Mouse (Mus musculus): ENCODE measurements around the gene Ube2q1. TPM values are rescaled to one million over a fixed set of nuclear protein-coding genes. Genes with fewer than 3 reads are reported as not detected.

Ube2q1 gene
- polyA plus RNA-seq, 1 experiment from 2014 or later = 13.2 TPM

DNA sequence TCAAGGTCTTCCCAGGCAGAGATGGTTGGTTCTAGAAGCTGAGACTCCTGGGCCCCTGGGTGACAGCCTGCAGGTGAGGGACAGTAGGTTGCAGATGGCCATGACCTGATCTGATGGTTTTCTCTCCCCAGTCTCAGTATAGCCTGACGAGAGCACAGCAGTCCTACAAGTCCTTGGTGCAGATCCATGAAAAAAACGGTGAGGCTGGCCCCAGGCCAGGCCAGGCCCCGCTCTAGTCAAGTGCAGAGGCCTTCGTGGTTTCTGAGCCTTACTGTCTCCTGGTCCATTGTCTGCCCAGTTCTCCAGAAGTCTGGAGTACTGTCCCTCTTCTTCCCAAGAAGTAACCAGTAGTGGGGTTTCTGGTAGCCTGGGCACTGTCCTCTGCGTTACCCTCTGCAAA, 8.2 kb downstream of the Ube2q1 start:
- WGBS = 87% methylated on average over 5 of the region's 5 CpGs
- H3K4me3 ChIP-seq (replicated peaks; ENCODE audit: low read depth, low read length) = no peak overlapping the region

DNA sequence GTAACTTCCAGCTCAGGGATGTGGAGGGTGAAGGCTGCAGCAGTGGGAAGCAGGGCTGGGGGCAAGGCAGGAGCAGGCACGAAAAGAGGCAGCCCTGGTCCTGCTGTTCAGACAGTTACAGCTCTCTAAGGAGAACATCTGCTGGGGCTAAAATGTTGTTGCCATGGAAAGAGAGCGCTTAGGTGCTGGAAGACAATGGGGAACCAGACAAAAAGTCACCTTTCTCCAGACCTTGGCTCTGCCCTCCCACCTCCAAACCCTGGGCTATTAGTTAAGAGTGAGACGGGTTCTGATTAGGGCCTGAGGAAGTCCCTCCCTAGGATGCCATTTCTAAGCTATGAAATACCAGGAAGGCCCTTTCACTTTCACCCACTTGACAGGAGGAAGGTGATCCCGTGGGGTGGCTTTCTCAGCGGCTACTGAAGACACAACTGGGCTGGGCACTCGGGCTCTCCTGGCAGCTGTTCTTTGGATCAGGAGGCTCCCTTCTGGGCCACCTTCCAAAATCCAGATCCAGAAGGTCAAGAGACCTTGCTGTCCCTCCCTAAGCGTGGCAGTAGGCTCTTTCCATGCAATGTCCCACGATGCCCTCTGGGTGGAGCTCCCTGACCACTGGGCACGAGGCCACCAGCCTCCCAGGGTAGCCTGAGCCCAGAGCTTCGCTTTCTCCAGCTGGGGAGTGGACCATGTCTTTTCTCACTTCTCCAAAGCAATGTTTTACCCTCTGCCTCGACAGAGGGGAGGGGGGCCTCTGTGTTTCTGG, 11.8 kb downstream of the Ube2q1 start:
- Histone ChIP-seq H3K4me3 (replicated peaks; ENCODE audit: low read depth, low read length) (no peak overlapping the region), H3K27me3 (ENCODE audit: insufficient read depth, low read length) (no peaks in the 10 kb centered on the region), H3K36me3 (ENCODE audit: insufficient read depth, low read length) (peaks cover 36% of the 10 kb centered on the region), H3K27ac (no peak overlapping the region), H3K9ac (ENCODE audit: low read depth, low read length) (no peak overlapping the region), H3K4me2 (ENCODE audit: low read length) (no peak overlapping the region), H3K9me3 (replicated peaks; ENCODE audit: low read length) (no peaks in the 10 kb centered on the region), H3K4me1 (replicated peaks; ENCODE audit: insufficient read depth, low read length) (no peaks in the 10 kb centered on the region)
- 13% methylated on average over 11 of the region's 11 CpGs for WGBS
- ATAC-seq (replicated peaks; ENCODE audit: low FRiP score, low read depth) (peak; percentile 73), DNase-seq (ENCODE audit: low spot score) (peak; percentile 86)
- peak; percentile 95 for TF ChIP-seq CTCF (IDR thresholded peaks at IDR 0.05; ENCODE audit: low read depth)

More for the DNA sequence above, 8.2 kb downstream of the Ube2q1 start:
- no peaks in the 10 kb centered on the region for H3K9me3 ChIP-seq (replicated peaks; ENCODE audit: low read length)
- no peaks in the 10 kb centered on the region for H3K4me1 ChIP-seq (replicated peaks; ENCODE audit: insufficient read depth, low read length)
- peaks cover 68% of the 10 kb centered on the region for H3K36me3 ChIP-seq (ENCODE audit: insufficient read depth, low read length)
- no peak overlapping the region for H3K9ac ChIP-seq (ENCODE audit: low read depth, low read length)
- H3K4me2 ChIP-seq (ENCODE audit: low read length) = no peak overlapping the region
- H3K27me3 ChIP-seq (ENCODE audit: insufficient read depth, low read length) = no peaks in the 10 kb centered on the region
- H3K27ac ChIP-seq = no peak overlapping the region
- no peak for ATAC-seq (replicated peaks; ENCODE audit: low FRiP score, low read depth)
- no peak for DNase-seq (ENCODE audit: low spot score)
- TF ChIP-seq CTCF (IDR thresholded peaks at IDR 0.05; ENCODE audit: low read depth) = no peak

DNA sequence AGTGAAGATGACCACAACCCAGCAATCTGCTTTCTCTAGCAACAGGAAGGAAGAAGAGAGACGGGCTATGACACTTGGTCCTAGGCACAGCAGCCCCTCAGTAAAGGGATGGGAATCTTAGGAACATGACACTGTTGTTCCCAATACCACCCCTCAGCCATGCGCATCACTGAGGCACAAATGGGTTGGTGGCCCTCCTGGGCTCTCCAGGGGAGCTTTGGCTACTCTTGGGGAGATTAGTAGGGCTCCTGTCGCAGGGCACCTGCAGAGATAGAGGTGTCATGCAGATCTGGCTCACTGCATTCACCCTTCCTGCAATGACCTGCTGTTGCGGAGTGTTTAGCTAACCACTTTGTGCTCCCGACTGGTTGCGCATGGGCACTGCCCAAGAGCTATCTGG, 12.9 kb downstream of the Ube2q1 start:
- 81% methylated on average over 6 of the region's 6 CpGs for WGBS
- peaks cover 25% of the 10 kb centered on the region for H3K36me3 ChIP-seq (ENCODE audit: insufficient read depth, low read length)

GRCm38 (mm10) chr3:89788680-89789352, 15.4 kb downstream of the Ube2q1 start:
- Histone ChIP-seq H3K4me3 (replicated peaks; ENCODE audit: low read depth, low read length) (no peak overlapping the region), H3K27me3 (ENCODE audit: insufficient read depth, low read length) (no peaks in the 10 kb centered on the region), H3K36me3 (ENCODE audit: insufficient read depth, low read length) (no peaks in the 10 kb centered on the region; the same call in 1 of the 2 replicates), H3K9ac (ENCODE audit: low read depth, low read length) (no peak overlapping the region), H3K4me1 (replicated peaks; ENCODE audit: insufficient read depth, low read length) (no peaks in the 10 kb centered on the region), H3K9me3 (replicated peaks; ENCODE audit: low read length) (no peaks in the 10 kb centered on the region), H3K4me2 (ENCODE audit: low read length) (no peak overlapping the region), H3K27ac (no peak overlapping the region)
- TF ChIP-seq CTCF (IDR thresholded peaks at IDR 0.05; ENCODE audit: low read depth) = no peak
- WGBS = 81% methylated on average over 16 of the region's 16 CpGs
- no peak for ATAC-seq (replicated peaks; ENCODE audit: low FRiP score, low read depth)
- no peak for DNase-seq (ENCODE audit: low spot score)

More for the DNA sequence above, 12.9 kb downstream of the Ube2q1 start:
- TF ChIP-seq CTCF (IDR thresholded peaks at IDR 0.05; ENCODE audit: low read depth) = no peak
- Histone ChIP-seq H3K4me2 (ENCODE audit: low read length) (no peak overlapping the region), H3K4me1 (replicated peaks; ENCODE audit: insufficient read depth, low read length) (no peaks in the 10 kb centered on the region), H3K9ac (ENCODE audit: low read depth, low read length) (no peak overlapping the region), H3K9me3 (replicated peaks; ENCODE audit: low read length) (no peaks in the 10 kb centered on the region), H3K27ac (no peak overlapping the region), H3K4me3 (replicated peaks; ENCODE audit: low read depth, low read length) (no peak overlapping the region), H3K27me3 (ENCODE audit: insufficient read depth, low read length) (no peaks in the 10 kb centered on the region)
- ATAC-seq (replicated peaks; ENCODE audit: low FRiP score, low read depth) = no peak
- DNase-seq (ENCODE audit: low spot score) = no peak

GRCm38 (mm10) chr3:89794616-89795015, 21.2 kb downstream of the Ube2q1 start:
- ATAC-seq (replicated peaks; ENCODE audit: low FRiP score, low read depth) = no peak
- 64% methylated on average over 2 of the region's 2 CpGs for WGBS

GRCm38 (mm10) chr3:89795746-89796145, 22.3 kb downstream of the Ube2q1 start:
- whole genome bisulfite sequencing = 77% methylated on average over 5 of the region's 5 CpGs
- no peak for ATAC-seq (replicated peaks; ENCODE audit: low FRiP score, low read depth)
- Histone ChIP-seq H3K27ac (no peak overlapping the region), H3K4me2 (ENCODE audit: low read length) (no peak overlapping the region), H3K27me3 (ENCODE audit: insufficient read depth, low read length) (no peaks in the 10 kb centered on the region), H3K9me3 (replicated peaks; ENCODE audit: low read length) (no peaks in the 10 kb centered on the region), H3K36me3 (ENCODE audit: insufficient read depth, low read length) (no peaks in the 10 kb centered on the region), H3K9ac (ENCODE audit: low read depth, low read length) (no peak overlapping the region), H3K4me1 (replicated peaks; ENCODE audit: insufficient read depth, low read length) (0 out of 2 replicates have a peak, but pooled peaks cover 3% of the 10 kb centered on the region), H3K4me3 (replicated peaks; ENCODE audit: low read depth, low read length) (no peak overlapping the region)
- TF ChIP-seq CTCF (IDR thresholded peaks at IDR 0.05; ENCODE audit: low read depth) = peak; percentile 41; the same call in 1 of the 2 replicates
- peak; percentile 16 for DNase-seq (ENCODE audit: low spot score)

More at GRCm38 (mm10) chr3:89794616-89795015, 21.2 kb downstream of the Ube2q1 start:
- no peak for DNase-seq (ENCODE audit: low spot score)
- Histone ChIP-seq H3K4me1 (replicated peaks; ENCODE audit: insufficient read depth, low read length) (0 out of 2 replicates have a peak, but pooled peaks cover 2% of the 10 kb centered on the region), H3K4me3 (replicated peaks; ENCODE audit: low read depth, low read length) (no peak overlapping the region), H3K36me3 (ENCODE audit: insufficient read depth, low read length) (no peaks in the 10 kb centered on the region), H3K4me2 (ENCODE audit: low read length) (no peak overlapping the region), H3K27ac (no peak overlapping the region), H3K9me3 (replicated peaks; ENCODE audit: low read length) (no peaks in the 10 kb centered on the region), H3K27me3 (ENCODE audit: insufficient read depth, low read length) (no peaks in the 10 kb centered on the region), H3K9ac (ENCODE audit: low read depth, low read length) (no peak overlapping the region)
- TF ChIP-seq CTCF (IDR thresholded peaks at IDR 0.05; ENCODE audit: low read depth) = no peak

Data from kidney, postnatal 0 days (tissue).